Mouse (Mus musculus) lung, postnatal 0 days (tissue): ENCODE measurements around the gene Prss33. TPM values are rescaled to one million over a fixed set of nuclear protein-coding genes. Genes with fewer than 3 reads are reported as not detected.
A peak's percentile ranks its signal among the peaks of the same experiment; 100 is the strongest.

ENCODE experiments used
- ATAC-seq: fragments of 200-750 bp; cut with Nextera tagmentation; 2 replicates; pipeline ENCODE4 v1.8.0; 2017; ENCODE audit warnings: moderate library complexity
- DNase-seq: peaks from one replicate; pipeline ENCODE4 v3.0.0-alpha.2; 2016; ENCODE audit warnings: low spot score
- H3K27ac ChIP-seq: fragments of 300-500 bp; sonication (generic); 2 replicates; pipeline ENCODE4 v1.5.1; 2014; ENCODE audit warnings: antibody characterized with exemption, mild to moderate bottlenecking, low read length, mixed read lengths
- H3K27me3 ChIP-seq: fragments of 300-500 bp; sonication (generic); replicated peaks from 2 replicates; pipeline ENCODE4 v1.6.1; 2014; ENCODE audit warnings: low read length, mixed read lengths; ENCODE audit not compliant: insufficient read depth
- H3K36me3 ChIP-seq: fragments of 300-500 bp; sonication (generic); 2 replicates; pipeline ENCODE4 v1.6.1; 2014; ENCODE audit warnings: low read length, mixed read lengths; ENCODE audit not compliant: insufficient read depth
- H3K4me1 ChIP-seq: fragments of 300-500 bp; sonication (generic); 2 replicates; pipeline ENCODE4 v1.6.1; 2014; ENCODE audit warnings: antibody characterized with exemption, low read depth, low read length, mixed read lengths; ENCODE audit not compliant: insufficient read depth
- H3K4me2 ChIP-seq: fragments of 300-500 bp; sonication (generic); replicated peaks from 2 replicates; pipeline ENCODE4 v1.6.1; 2014; ENCODE audit warnings: low read depth, mild to moderate bottlenecking, low read length, moderate library complexity, mixed read lengths
- H3K4me3 ChIP-seq: fragments of 300-500 bp; sonication (generic); 2 replicates; pipeline ENCODE4 v1.5.1; 2014; ENCODE audit warnings: low read depth, low read length
- H3K9ac ChIP-seq: fragments of 300-500 bp; sonication (generic); replicated peaks from 2 replicates; pipeline ENCODE4 v1.6.1; 2014; ENCODE audit warnings: low read depth, mild to moderate bottlenecking
- H3K9me3 ChIP-seq: fragments of 300-500 bp; sonication (generic); 2 replicates; pipeline ENCODE4 v1.6.1; 2016; ENCODE audit warnings: low read length, mixed read lengths
- CTCF ChIP-seq: IDR thresholded peaks from 2 replicates; pipeline ENCODE4 v1.5.1; 2016; ENCODE audit warnings: antibody characterized with exemption, mild to moderate bottlenecking
- EP300 ChIP-seq: IDR thresholded peaks from 2 replicates; pipeline ENCODE4 v1.6.1; 2016; ENCODE audit warnings: antibody characterized with exemption, mild to moderate bottlenecking, control low read depth
- WGBS: fragments of 180-500 bp; shearing (Covaris S2); extraction: QIAGEN DNeasy Blood & Tissue Kit; methylation state at CpG from one replicate; pipeline ENCODE4 v1.1.7; 2014; 5-methylcytosine and 5-hydroxymethylcytosine counted together
- polyA plus RNA-seq: library from polyadenylated mRNA; unstranded; fragments of >200 nt; fragmentation: Nextera tagmentation; extraction: Ambion mirVana; gene quantifications from 2 replicates; pipeline ENCODE4 v1.2.1, GENCODE M21; 2015

Gene Prss33
- polyA plus RNA-seq, 1 experiment from 2014 or later: not detected

DNA sequence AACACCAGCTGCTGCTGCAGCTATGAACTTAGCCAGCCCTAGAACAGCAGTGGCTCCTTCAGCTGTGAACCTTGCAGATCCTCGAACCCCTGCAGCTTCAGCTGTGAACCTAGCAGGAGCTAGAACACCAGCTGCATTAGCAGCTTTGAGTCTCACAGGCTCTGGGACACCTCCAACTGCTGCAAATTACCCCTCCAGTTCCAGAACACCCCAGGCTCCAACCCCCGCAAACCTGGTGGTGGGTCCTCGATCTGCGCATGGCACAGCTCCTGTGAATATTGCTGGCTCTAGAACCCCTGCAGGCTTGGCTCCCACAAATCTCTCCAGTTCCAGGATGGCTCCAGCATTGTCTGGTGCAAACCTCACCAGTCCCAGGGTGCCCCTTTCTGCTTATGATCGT is 15.1 kb downstream of the Prss33 start:
- no peak for DNase-seq
- no peak for TF ChIP-seq CTCF
- no peak for TF ChIP-seq EP300
- Histone ChIP-seq H3K4me1 (no peaks in the 10 kb centered on the region), H3K27ac (no peak overlapping the region), H3K9me3 (0 out of 2 replicates have a peak, but pooled peaks cover 8% of the 10 kb centered on the region), H3K36me3 (peaks cover 83% of the 10 kb centered on the region), H3K9ac (no peak overlapping the region), H3K4me3 (no peak overlapping the region), H3K27me3 (no peaks in the 10 kb centered on the region), H3K4me2 (no peak overlapping the region)
- no peak for ATAC-seq
- 92% methylated on average over 5 of the region's 5 CpGs for WGBS

DNA sequence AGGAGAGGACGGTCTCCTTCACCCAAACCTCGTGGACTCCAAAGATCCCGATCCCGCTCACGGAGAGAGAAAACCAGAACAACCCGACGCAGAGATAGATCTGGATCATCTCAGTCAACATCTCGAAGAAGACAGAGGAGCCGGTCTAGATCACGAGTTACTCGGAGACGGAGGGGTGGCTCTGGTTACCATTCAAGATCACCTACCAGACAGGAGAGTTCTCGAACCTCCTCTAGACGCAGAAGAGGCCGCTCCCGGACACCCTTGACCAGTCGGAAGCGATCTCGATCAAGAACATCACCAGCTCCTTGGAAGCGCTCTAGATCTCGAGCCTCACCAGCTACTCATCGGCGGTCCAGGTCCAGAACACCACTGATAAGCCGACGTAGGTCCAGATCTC is 16.6 kb downstream of the Prss33 start:
- Histone ChIP-seq H3K27me3 (no peaks in the 10 kb centered on the region), H3K9ac (no peak overlapping the region), H3K36me3 (peaks cover 87% of the 10 kb centered on the region), H3K4me1 (no peaks in the 10 kb centered on the region), H3K4me2 (no peak overlapping the region), H3K4me3 (no peak overlapping the region), H3K27ac (no peak overlapping the region), H3K9me3 (0 out of 2 replicates have a peak, but pooled peaks cover 8% of the 10 kb centered on the region)
- TF ChIP-seq CTCF: no peak
- TF ChIP-seq EP300: no peak
- DNase-seq (no peak), ATAC-seq (no peak)
- WGBS: 97% methylated on average over 25 of the region's 25 CpGs

- Histone ChIP-seq H3K9me3 (0 out of 2 replicates have a peak, but pooled peaks cover 8% of the 10 kb centered on the region), H3K9ac (no peak overlapping the region), H3K4me2 (no peak overlapping the region), H3K27ac (no peak overlapping the region), H3K4me3 (no peak overlapping the region), H3K36me3 (peaks cover 90% of the 10 kb centered on the region), H3K27me3 (no peaks in the 10 kb centered on the region), H3K4me1 (no peaks in the 10 kb centered on the region)
- ATAC-seq (no peak), DNase-seq (no peak)
- no peak for TF ChIP-seq EP300
- WGBS: 97% methylated on average over 8 of the region's 8 CpGs
These were observed 17.3 kb downstream of the Prss33 start for GRCm38 (mm10) chr17:23818579-23818978.

DNA sequence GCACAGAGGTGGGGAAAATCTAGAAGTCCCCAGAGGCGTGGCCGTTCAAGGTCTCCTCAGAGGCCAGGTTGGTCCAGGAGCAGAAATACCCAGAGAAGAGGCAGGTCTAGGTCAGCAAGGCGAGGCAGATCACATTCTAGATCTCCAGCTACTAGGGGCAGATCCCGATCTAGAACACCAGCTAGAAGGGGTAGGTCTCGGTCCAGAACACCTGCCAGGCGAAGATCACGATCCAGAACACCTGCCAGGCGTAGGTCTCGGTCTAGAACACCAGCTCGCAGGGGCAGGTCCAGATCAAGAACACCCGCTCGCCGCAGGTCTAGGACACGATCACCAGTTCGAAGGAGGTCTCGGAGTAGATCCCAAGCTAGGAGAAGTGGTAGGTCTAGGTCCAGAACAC is 20.2 kb downstream of the Prss33 start:
- 98% methylated on average over 16 of the region's 16 CpGs for WGBS
- Histone ChIP-seq H3K4me1 (no peaks in the 10 kb centered on the region), H3K9ac (no peak overlapping the region), H3K36me3 (peaks cover 84% of the 10 kb centered on the region), H3K27ac (no peak overlapping the region), H3K4me2 (no peak overlapping the region), H3K9me3 (0 out of 2 replicates have a peak, but pooled peaks cover 8% of the 10 kb centered on the region), H3K27me3 (no peaks in the 10 kb centered on the region), H3K4me3 (no peak overlapping the region)
- no peak for DNase-seq
- no peak for ATAC-seq
- TF ChIP-seq CTCF (no peak), EP300 (no peak)

- Histone ChIP-seq H3K36me3 (peaks cover 36% of the 10 kb centered on the region), H3K9me3 (no peaks in the 10 kb centered on the region), H3K27me3 (no peaks in the 10 kb centered on the region), H3K4me2 (no peak overlapping the region), H3K9ac (no peak overlapping the region), H3K4me1 (peaks cover 3% of the 10 kb centered on the region; the same call in 1 of the 2 replicates), H3K4me3 (no peak overlapping the region), H3K27ac (no peak overlapping the region)
- no peak for TF ChIP-seq CTCF
- TF ChIP-seq EP300: no peak
- ATAC-seq (no peak), DNase-seq (no peak)
- WGBS: 79% methylated on average over 3 of the region's 3 CpGs
These were observed 27.9 kb downstream of the Prss33 start for GRCm38 (mm10) chr17:23807918-23808317.

- ATAC-seq (no peak), DNase-seq (peak; percentile 22)
- no peak overlapping the region for H3K4me3 ChIP-seq
- H3K4me1 ChIP-seq: peaks cover 3% of the 10 kb centered on the region; the same call in 1 of the 2 replicates
- no peak overlapping the region for H3K27ac ChIP-seq
- peak overlapping the region; percentile 47 for H3K4me2 ChIP-seq
- peaks cover 30% of the 10 kb centered on the region for H3K36me3 ChIP-seq
- 59% methylated on average over 25 of the region's 25 CpGs for WGBS
- TF ChIP-seq EP300: no peak
- peak; percentile 59 for TF ChIP-seq CTCF
- H3K27me3 ChIP-seq: no peaks in the 10 kb centered on the region
- H3K9ac ChIP-seq: no peak overlapping the region
- no peaks in the 10 kb centered on the region for H3K9me3 ChIP-seq
These were observed 29.0 kb downstream of the Prss33 start for GRCm38 (mm10) chr17:23806867-23807266.
